Mouse (Mus musculus): Measurements from ENCODE around the gene Prrg1.

DNA sequence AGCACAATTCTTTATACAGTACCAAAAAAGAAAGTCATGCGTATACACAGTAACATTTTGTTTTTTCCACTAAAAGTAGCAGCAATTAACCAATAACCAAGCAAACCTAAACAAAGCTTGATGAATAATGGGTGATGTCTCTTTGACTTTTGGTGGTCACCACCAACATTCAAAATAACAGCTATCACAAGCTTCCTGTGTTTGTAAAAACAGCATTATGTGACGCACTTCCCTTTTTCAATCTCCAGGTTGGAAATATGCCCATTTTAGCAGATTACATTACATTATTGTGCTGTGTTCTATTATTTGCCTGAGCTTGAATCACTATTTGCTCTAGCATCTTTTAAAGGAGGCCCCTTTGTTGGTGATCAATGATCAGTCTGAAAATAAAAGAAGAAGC is 65.4 kb downstream of the Prrg1 start:
- no peak for TF ChIP-seq CTCF (IDR thresholded peaks at IDR 0.05; ENCODE audit: borderline replicate concordance, insufficient read depth, low read depth, low read length)
- TF ChIP-seq POLR2A (IDR thresholded peaks at IDR 0.05; ENCODE audit: borderline replicate concordance, insufficient read depth, low read length), result no peak

Data from cerebellum, adult 2 months (tissue).